Mouse (Mus musculus) left cerebral cortex, postnatal 25 days (tissue): ENCODE results near the gene Kdelr1. TPM values are rescaled to one million over a fixed set of nuclear protein-coding genes. Genes with fewer than 3 reads are reported as not detected.

Experiments used
- total RNA-seq, 2 experiments: library from RNA; stranded (reverse); gene quantifications; 2 replicates each; pipeline ENCODE4 v1.2.3; 2021

Gene Kdelr1
- total RNA-seq, 2 experiments from 2014 or later: 81.2 to 84.0 TPM

Other genes with a start within 250 kb of the Kdelr1 start
- 1 to 10 TPM; 8.1 to 8.2 TPM for gene Rasip1, start 245.3 kb upstream of the Kdelr1 start, total RNA-seq
- 1 to 10 TPM; 2.4 to 3.6 TPM for gene Mamstr, start 232.8 kb upstream of the Kdelr1 start, total RNA-seq
- under 1 TPM in 1 of 2 experiments, not detected in 1; 0.21 TPM for gene Fut2, start 206.4 kb upstream of the Kdelr1 start, total RNA-seq
- 1 to 10 TPM; 3.4 to 3.5 TPM for gene Ntn5, start 188.8 kb upstream of the Kdelr1 start, total RNA-seq
- gene Sec1, start 178.4 kb upstream of the Kdelr1 start, total RNA-seq: under 1 TPM; 0.37 to 0.48 TPM
- gene Car11, start 172.9 kb upstream of the Kdelr1 start, total RNA-seq: 100 to 1,000 TPM; 184 to 223 TPM
- gene Dbp, start 167.7 kb upstream of the Kdelr1 start, total RNA-seq: 100 to 1,000 TPM in 1 of 2 experiments, 10 to 100 TPM in 1; 66.2 to 147 TPM
- gene Rpl18, start 157.3 kb upstream of the Kdelr1 start, total RNA-seq: 100 to 1,000 TPM; 315 to 323 TPM
- 10 to 100 TPM; 29.7 to 29.8 TPM for gene Sphk2, start 154.8 kb upstream of the Kdelr1 start, total RNA-seq
- gene Fam83e, start 151.6 kb upstream of the Kdelr1 start, total RNA-seq: under 1 TPM; 0.11 to 0.23 TPM
- gene Spaca4, start 147.0 kb upstream of the Kdelr1 start, total RNA-seq: not detected
- gene Lmtk3, start 89.0 kb upstream of the Kdelr1 start, total RNA-seq: 100 to 1,000 TPM; 220 to 235 TPM
- gene Sult2b1, start 88.1 kb upstream of the Kdelr1 start, total RNA-seq: 10 to 100 TPM in 1 of 2 experiments, 1 to 10 TPM in 1; 8.6 to 12.4 TPM
- gene Cyth2, start 58.2 kb upstream of the Kdelr1 start, total RNA-seq: 100 to 1,000 TPM; 204 to 210 TPM
- gene Kcnj14, start 48.0 kb upstream of the Kdelr1 start, total RNA-seq: 1 to 10 TPM; 2.6 to 2.7 TPM
- 10 to 100 TPM; 21.0 to 23.2 TPM for gene Grwd1, start 41.8 kb upstream of the Kdelr1 start, total RNA-seq
- 10 to 100 TPM; 10.9 TPM for gene Grin2d, start 5.6 kb downstream of the Kdelr1 start, total RNA-seq
- gene Syngr4, start 23.9 kb downstream of the Kdelr1 start, total RNA-seq: not detected
- gene Tmem143, start 24.2 kb downstream of the Kdelr1 start, total RNA-seq: 10 to 100 TPM; 17.6 to 20.1 TPM
- gene Emp3, start 48.6 kb downstream of the Kdelr1 start, total RNA-seq: 1 to 10 TPM; 6.6 to 7.2 TPM
- gene Ccdc114, start 51.3 kb downstream of the Kdelr1 start, total RNA-seq: 1 to 10 TPM; 1.6 to 2.9 TPM
- 1 to 10 TPM; 2.6 to 3.1 TPM for gene Abcc6, start 157.5 kb downstream of the Kdelr1 start, total RNA-seq
- 100 to 1,000 TPM; 107 to 108 TPM for gene Nomo1, start 160.9 kb downstream of the Kdelr1 start, total RNA-seq
- gene Kcnj11, start 228.0 kb downstream of the Kdelr1 start, total RNA-seq: 10 to 100 TPM; 32.4 to 36.1 TPM